Mouse (Mus musculus) ZHBTc4 (cell line): ENCODE results near the gene Calm5.
"Not testable (repeated sequence)": the region's sequence is repeated elsewhere in the genome, so short reads cannot be mapped to it uniquely, and the experiment has no call there.

Experiments used
- DNase-seq: peaks from one replicate; pipeline ENCODE4 v3.0.0-alpha.2; 2011; ENCODE audit warnings: low read depth, low spot score

Calm5 gene

GRCm38 (mm10) chr13:3865648-3866354 is 11.8 kb downstream of the Calm5 start:
- DNase-seq, result no peak

- no peak for DNase-seq
Observed at GRCm38 (mm10) chr13:3866355-3867052, 12.5 kb downstream of the Calm5 start.

GRCm38 (mm10) chr13:3867158-3867557 is 13.2 kb downstream of the Calm5 start:
- DNase-seq, result no peak

- no peak for DNase-seq
Observed at GRCm38 (mm10) chr13:3869901-3870300, 15.9 kb downstream of the Calm5 start.

- DNase-seq, result no peak
Observed at GRCm38 (mm10) chr13:3872832-3873231, 18.9 kb downstream of the Calm5 start.

- no peak for DNase-seq
Observed at GRCm38 (mm10) chr13:3876448-3876847, 22.5 kb downstream of the Calm5 start.

GRCm38 (mm10) chr13:3877185-3877584 is 23.2 kb downstream of the Calm5 start:
- no peak for DNase-seq

GRCm38 (mm10) chr13:3877679-3878220 is 23.8 kb downstream of the Calm5 start:
- no peak for DNase-seq

- no peak for DNase-seq
Observed at GRCm38 (mm10) chr13:3886663-3887062, 32.7 kb downstream of the Calm5 start.

- no peak for DNase-seq
Observed at GRCm38 (mm10) chr13:3889111-3889510, 35.1 kb downstream of the Calm5 start.

- DNase-seq, result no peak
Observed at GRCm38 (mm10) chr13:3890061-3890460, 36.1 kb downstream of the Calm5 start.

GRCm38 (mm10) chr13:3891479-3892087 is 37.6 kb downstream of the Calm5 start:
- no peak for DNase-seq

- no peak for DNase-seq
Observed at GRCm38 (mm10) chr13:3892601-3893000, 38.6 kb downstream of the Calm5 start.

GRCm38 (mm10) chr13:3893126-3893734 is 39.3 kb downstream of the Calm5 start:
- peak; percentile 96 for DNase-seq

- DNase-seq, result peak; percentile 46
Observed at GRCm38 (mm10) chr13:3894549-3894948, 40.6 kb downstream of the Calm5 start.

GRCm38 (mm10) chr13:3895397-3895980 is 41.5 kb downstream of the Calm5 start:
- DNase-seq, result no peak

GRCm38 (mm10) chr13:3896032-3896431 is 42.1 kb downstream of the Calm5 start:
- DNase-seq, result no peak

- peak; percentile 77 for DNase-seq
Observed at GRCm38 (mm10) chr13:3896913-3897312, 42.9 kb downstream of the Calm5 start.

- not testable (repeated sequence) for DNase-seq
Observed at GRCm38 (mm10) chr13:3898202-3898601, 44.2 kb downstream of the Calm5 start.

GRCm38 (mm10) chr13:3899301-3899700 is 45.3 kb downstream of the Calm5 start:
- no peak for DNase-seq
